Mouse (Mus musculus) frontal cortex, postnatal 36 days (tissue): Measurements from ENCODE around the gene Tmem95.
"Not testable (repeated sequence)": the region's sequence is repeated elsewhere in the genome, so short reads cannot be mapped to it uniquely, and the experiment has no call there.

ENCODE experiments used
- DNase-seq, 2 experiments: peaks; one replicate each; pipeline ENCODE4 v3.0.0; 2022; ENCODE audit warnings: low spot score in 2 of 2

Tmem95 gene

DNA sequence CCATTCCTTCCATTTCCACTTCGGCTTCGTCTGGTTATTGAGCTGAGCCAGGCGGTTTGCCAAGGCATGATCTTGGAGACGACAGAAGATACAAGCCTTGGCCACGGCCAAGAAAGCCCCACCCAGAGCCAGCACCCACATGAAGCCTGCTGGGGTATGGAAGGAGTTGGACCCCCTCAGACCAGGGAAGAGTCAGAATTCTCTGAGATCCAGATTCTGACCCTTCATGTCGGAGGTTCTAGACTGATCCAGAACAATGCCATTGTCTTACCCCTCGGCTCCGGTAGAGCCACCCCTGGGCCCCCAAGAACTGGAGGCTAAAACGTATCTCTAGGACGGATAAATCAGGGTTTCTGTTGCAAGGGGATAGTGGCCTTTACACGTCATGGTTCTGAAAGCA lies at the start of gene Tmem95:
TSS of gene Tmem95 (minus strand) at position 141 of the 400 bp plus-strand sequence.
- no peak for DNase-seq

DNA sequence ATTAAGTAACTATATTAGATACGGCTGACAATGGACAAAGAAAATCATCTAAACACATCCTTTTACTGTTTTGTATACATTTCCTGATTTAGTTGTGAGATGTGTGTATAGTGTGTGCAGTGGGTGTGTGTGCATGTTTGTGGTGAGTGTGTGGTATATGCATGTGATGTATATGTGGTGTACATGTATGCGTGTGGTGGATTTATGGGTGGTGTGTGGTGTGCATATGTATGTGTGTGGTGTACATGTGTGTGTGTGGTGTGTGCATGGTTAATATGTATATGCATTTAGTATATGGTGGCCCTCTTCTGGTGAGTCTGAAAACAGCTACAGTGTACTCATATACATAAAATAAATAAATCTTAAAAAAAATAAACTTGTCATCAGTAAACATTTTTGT lies 49.7 kb upstream of the Tmem95 start:
- no peak for DNase-seq

DNA sequence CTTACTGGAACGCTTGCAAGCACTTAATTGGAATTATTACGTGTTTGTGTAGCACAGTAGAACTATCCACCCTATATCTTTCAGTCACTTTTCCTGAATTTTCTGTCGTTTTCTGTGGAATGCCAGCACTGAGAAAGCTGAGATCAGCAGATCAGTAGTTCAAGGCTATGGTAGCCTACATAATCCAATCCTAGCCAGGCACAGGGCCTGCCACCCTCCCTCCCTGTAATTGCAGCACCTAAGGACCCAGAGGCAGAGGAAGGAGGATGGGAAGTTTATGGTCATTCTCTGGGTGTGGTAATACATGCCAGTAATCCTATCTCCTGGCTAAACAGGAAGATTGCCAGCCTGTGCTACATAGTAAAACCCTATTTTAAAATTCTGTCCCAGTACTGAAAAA lies 45.0 kb upstream of the Tmem95 start:
- DNase-seq = no peak

DNA sequence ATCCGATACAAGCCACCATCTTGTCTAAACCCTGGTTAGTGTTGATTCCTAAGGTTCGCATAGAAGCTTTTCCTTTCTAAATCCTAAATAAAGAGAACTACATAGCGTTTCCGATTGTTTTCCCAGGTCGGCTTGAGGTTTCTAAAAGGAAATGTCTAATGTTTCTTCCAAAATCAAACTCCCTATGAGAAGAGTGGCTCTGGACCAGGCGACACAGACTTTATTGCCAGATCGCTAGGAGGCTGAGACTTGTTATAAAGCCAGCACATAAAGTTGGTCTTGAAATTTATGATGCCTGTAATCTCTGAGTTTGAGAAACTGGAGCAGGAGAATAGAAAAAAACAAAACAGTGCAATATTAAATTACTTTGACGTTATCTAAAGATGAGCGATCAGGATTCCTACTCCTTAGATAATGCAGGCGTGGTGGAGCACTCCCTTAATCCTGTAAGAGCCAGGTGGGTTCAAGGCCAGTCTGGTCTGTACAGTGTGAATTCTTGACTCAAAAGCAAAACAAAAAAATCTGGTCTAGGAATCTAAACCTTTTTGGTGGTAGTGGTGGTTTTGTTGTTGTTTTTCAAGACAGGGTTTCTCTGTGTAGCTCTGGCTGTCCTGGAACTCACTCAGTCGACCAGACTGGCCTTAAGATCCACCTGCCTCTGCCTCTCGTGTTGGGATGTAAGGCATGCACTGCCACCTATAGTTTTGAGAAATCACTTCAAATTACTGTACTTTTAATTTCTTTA lies 44.4 kb upstream of the Tmem95 start:
- DNase-seq = no peak

DNA sequence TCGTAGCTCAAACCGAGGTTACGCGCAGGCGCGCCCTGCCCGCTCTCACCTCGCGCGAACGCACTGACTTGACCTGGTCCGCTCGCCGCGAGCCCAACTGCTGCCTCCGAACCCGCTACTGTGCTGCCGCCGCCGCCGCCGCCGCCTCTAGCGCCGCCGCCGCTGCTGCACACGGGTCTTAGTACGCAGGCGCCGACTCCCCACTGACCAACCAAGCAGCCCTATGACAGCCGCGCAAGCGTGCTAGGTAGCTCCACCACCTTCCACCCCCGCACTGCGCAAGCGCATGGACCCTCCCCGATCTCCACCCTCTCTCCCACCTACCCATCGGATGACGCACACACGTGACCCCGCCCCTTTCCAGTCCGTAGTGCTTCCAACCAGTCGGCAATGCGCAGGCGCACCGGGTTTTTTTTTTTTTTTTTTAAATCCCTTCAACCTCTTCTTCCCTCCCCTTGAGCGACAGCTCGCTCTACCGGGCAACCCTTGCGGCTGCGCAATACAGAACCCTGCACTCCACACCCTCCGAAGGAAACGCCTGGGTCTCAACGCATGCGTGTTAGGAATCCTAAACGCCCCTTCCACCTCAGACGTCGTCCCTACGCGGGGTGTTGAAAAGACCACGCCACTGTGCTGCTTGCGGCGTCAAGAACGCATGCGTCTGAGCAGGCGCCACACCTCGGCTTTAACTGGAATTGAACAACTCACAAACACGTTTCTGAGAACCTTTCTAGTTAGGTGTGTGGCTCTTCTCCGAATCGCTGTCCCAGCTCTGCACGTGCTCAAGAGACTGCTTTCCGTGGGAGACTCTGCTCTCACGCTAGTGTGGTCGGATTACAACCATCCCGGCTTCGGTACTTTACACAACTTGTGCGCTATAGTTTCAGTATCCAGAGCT lies 43.5 kb upstream of the Tmem95 start, which contains the start of gene Eif5a:
TSS of gene Eif5a (minus strand) at position 845 of the 898 bp plus-strand sequence.
- peak; percentile 100 for DNase-seq

DNA sequence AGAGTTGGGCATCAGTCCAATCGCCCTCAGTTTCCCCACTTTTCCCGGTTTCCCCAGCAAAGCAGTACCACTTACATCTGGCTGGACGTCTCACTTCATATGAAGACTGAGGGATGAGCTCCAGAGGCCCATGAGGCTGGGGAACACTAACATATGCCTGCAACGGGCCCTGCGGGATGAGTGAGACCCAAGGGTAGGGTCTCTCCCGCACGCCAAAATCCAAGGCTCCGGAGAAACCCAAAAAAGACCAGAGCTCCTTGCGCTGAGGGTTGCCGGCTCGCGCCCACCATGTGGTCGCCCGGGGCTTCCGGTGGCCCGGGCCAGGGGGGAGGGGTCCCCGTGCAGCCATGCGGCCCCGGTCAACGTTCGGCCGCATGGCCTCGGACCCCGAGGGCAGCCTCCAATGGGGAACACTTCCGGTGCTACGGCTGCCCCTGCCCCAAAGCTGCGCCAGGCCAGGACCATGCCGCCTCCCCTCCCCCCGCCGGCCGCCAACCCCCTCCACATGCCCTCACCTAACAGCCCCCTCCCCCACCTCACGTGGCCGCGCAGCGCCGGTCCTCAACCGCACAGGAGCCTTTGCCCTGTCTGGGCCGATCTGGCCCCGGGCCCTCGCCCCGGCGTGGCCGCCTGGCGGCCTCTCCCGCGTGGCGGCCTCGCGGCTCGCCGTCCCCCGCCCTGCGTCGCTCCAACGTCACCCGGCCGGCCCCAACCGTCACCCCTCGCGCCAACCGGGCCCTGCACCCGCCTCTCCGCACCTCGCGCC lies 42.6 kb upstream of the Tmem95 start:
- DNase-seq = no peak

DNA sequence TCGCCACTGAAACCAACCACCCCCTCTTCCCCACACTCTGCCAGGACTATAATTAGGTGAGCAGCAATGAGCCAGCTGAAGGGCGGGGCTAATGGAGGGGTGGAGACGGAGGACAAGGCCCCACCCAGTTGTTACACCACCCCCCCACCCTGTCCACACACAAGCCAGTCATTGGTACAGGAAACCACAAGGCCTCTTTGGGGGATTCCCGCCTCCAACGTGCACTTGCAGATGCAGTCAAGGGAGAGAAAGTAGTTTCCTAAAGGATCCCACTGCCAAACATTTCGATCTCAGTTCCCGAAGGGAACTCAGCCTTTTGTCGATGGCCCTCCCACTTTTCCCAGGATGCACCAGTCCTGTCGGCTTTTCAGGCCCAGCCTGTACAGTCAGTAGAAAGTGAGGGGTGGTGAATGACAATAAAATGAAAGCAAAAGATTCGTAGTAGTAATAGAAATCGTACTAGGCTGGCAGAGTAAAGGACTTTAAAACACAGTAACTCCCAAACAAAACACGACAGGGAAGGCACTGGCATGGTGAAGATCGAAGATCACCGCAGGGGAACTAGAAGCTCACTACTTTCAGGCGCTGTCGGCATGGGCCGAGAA lies 41.9 kb upstream of the Tmem95 start:
- peak in 1 of 2 experiments; percentile 34 for DNase-seq

DNA sequence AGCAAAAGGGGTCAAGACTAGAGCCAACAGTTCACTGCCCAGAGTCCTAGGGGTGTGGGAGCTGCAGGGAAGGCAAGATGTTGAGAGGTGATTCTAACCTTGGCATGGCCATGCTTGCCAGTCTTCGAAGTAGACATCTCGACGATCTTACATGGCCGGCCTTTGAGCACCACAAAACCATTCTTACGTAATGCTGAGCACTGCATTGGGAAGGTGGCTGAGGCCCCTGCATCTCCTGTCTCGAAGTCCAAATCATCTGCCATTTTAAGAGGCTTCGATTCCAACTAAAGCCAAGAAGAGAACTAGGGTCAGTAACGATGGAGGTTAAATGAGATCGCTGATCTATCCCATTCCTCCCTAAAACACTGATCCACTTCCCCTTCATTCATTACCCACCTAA lies 41.2 kb upstream of the Tmem95 start:
- DNase-seq = no peak

DNA sequence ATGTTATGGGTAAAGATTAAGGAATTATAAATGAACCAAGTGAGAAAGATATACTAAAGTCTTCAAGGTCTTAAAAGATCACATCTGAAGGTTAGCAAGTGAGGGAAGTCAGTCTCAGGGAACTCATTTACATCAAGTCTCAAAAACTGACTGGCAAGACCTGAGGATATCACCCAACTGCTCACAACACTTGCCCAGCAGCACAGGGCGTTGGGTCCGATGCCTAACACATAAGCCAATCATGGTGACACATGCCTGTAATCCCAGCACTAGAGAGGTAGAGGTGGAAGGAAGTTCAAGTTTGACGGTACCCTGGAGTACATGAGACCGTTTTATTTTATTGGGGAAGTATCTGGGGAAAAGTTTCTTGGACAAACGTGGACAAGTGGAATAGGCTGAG lies 40.3 kb upstream of the Tmem95 start:
- DNase-seq = no peak

DNA sequence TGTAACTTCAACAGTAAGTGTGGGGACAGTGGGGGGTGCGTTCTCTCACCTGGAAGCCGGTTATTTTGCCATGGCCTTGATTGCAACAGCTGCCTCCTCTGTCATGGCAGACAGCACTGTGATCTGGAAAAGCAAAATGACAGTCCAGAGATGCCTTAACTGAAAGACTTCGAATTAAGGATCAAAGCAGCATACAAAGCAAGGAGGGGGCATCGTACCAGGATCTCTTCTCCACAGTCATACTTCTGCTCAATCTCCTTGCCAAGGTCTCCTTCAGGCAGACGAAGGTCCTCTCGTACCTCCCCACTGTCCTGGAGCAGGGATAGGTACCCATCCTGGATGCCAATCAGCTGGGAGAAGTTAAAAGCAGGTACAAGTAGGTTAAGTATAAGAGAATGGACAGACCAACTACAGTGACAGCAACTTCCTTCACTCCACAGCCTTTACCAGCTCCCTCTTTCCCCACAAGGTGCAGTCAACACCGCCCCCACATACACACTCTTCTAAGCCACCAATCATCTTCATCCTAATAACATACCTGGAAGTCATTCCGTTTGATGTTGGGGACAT lies 39.6 kb upstream of the Tmem95 start:
- DNase-seq = no peak

DNA sequence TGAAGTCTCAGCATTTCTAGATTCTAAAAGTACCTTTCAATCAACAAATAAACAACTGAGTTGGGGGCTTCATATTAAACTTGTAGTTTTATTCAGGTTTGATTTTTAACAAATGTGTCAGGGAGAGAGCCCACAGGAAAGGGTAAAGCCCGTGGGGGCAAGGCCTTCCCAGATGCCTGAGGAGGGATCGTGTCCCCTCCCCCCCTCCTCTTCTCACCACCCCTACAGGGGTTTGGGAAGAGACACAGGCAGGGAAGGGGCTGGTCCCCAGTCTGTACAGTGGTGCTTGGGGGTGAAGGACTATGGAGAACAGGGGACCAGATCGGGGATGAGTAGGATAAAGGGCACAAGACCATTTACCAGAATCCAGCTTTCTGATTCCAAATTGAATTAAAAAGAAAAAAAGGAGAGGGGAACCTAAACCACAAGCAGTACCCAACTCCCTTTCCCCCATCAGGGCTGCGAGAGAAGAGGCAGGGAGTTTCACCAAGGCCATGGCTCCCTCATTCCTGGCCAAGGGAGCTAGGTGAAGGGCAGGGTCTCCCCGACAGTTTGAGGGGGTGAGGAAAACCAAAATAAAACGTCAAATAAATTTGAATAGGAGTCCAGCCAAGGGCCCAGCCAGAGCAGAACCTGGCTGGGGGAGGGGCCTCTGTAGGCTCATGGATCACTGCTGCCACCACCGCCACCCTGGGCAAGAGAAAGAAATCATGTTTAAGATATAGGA lies 39.0 kb upstream of the Tmem95 start:
- DNase-seq = not testable (repeated sequence)

DNA sequence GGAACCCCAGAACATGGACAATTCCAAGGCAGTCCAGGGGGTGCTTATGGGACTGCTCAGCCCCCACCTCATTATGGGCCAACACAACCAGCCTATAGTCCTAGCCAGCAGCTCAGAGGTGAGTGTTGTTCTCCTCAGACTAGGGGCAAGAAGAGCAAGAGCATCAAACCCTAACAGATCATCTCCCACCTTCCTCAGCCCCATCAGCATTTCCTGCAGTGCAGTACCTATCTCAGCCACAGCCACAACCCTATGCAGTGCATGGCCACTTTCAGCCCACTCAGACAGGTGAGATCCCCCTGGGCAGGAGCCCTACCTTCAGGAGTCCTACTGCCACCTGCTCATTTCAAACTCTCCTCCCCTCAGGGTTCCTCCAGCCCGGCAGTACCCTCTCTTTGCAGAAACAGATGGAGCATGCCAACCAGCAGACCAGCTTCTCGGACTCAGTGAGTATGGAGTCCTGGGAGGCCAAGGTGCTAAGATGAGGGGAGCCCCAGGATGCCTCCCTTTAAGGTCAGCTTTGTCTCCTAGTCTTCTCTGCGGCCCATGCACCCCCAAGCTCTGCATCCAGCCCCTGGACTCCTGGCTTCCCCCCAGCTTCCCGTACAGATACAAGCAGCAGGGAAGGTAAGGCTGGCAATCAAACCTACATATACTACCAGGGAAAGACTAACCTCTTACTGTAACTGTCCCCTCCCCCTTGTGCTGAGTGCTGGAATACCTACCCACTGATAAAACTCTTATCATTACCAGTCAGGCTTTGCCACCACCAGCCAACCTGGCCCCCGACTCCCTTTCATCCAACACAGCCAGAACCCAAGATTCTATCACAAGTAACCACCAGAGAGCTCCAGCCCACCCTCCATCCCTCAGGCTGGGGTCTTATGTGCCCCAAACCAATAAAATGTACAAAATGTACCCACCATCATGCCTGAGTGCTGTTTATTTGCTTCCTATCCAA lies 38.1 kb upstream of the Tmem95 start:
- no peak for DNase-seq

DNA sequence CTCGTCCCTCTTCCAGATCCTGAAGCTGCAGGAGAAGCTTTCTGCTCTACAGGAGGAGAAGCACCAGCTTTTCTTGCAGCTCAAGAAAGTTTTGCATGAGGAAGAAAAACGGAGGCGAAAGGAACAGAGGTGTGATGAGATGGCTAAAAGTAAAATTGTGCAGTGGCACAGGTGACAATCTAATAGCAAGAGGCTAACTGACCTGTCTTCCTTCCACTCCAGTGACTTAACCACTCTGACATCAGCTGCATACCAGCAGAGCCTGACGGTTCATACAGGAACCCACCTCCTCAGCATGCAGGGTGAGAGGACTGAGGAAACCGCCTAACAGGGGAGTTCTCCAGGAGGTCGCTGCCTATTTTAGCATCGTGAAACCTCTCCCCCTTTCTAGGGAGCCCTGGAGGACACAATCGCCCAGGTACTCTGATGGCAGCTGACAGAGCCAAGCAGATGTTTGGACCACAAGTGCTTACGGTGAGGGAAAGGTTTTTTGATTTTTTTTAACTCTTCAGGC lies 37.2 kb upstream of the Tmem95 start:
- no peak for DNase-seq

DNA sequence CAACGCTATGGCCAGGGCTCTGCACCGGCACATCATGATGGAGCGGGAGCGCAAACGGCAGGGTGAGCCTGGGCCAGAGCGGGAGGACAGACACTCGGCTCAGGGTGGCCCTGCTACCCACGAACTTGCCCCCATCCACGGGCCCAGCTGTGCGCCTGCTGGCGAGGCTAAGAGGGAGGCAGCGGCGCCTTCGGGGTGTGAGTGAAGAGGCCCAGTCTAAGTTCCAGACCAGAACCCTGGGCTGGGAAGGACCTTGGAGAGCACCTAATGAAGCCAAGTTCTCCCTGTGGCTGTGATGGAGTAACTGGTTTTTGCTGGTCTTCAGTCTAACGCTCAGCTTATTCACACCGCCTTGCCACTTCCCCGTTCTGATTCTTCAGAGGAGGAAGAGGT lies 36.5 kb upstream of the Tmem95 start:
- DNase-seq = no peak

DNA sequence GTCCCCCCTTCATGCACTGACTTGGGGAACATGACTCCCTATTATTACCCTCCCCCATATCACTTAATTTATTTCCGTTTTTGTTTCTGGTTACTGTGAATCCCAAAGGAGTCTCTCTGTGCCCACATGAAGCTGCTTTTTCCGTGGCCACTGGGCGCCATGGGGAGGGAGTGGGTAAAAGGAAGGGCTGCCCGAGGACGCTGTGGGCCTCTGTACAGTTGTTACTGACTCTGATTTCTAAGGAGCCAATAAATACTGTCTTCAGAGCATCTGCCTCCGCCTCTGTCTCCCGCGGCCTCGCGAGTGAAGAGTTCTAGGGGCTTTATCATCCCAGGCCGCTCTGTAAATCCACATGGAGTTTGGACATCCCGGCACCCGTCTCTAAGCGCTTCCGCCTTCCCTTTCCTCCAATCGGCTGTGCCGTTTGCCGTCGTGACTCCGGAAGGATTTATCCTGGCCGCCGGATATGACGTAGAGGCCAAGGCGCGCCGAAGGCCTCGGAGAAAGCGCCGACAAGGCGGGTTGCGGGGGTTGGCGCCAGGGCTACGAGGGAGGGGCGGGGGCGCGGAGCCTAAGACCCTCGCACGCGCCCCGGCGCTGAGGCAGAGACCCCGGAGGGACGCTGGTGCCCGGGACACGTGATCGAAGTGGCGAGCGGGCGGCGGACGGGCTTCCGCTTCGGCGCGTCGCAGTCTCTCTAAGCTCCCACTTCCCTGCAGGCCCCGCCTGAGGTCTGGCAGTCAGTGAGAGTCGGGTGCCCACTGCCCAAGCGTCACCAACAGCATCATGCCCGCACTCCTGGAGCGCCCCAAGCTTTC lies 35.9 kb upstream of the Tmem95 start, which contains the start of gene Gps2:
TSS of gene Gps2 (plus strand) at position 335 of the 818 bp plus-strand sequence.
- peak; percentile 93 to 95 for DNase-seq

DNA sequence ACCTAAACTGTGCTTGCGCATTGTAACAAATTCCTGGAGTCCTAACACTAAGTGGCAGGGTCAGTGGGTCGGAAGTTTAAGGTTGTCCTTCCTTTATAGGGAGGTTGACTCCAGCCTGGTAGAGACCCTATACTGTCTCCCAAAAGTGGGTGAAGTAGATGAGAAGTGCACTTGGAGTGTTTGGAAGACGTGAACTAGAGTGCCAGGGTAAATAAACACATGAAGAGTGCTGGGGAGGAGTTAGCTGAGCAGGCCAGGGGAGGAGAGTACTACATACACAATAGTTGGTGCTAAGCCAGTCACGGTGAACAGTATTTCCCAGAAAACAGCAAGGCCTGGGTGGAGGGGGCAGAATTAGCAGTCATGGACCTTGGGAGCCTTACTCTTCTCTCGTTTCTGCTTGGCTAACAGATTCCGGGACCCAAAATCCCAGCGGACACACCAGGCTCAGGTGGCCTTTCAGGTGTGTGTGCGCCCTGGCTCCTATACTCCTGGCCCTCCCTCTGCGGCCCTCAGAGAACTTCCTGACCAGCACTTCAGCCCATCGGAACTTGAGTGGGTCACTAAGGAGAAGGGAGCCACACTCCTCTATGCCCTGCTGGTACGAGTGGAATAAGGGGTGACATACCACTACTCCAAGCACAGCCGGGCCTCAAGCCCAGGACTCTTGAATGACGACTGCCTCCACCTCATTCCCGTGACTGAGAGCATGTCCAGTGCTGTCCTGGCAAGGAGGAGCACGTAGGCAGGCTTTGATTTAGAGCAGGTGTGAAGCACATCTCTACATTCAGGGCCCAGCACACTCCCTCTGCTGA lies 35.1 kb upstream of the Tmem95 start:
- DNase-seq = no peak

DNA sequence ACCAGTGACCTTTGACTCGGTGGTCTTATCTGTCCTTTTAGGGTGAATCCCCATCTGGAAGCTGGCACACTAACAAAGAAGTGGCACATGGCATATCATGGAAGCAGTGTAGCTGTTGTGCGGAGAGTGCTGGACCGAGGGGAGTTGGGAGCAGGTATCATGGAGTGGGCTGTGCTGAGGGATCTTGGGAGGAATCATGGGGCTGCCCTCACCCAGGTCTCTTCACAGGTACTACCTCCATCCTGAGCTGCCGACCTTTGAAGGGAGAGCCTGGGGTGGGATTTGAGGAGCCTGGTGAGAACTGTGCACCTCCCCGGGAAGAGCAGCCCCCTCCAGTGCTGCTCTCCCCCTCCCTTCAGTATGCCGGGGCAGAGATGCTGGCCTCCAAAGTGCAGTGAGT lies 33.9 kb upstream of the Tmem95 start:
- DNase-seq = no peak
